Mouse (Mus musculus): ENCODE measurements around the gene Fbxo33. TPM values are rescaled to one million over a fixed set of nuclear protein-coding genes. Genes with fewer than 3 reads are reported as not detected.

Gene Fbxo33
- polyA plus RNA-seq (2011; ENCODE audit: insufficient read depth, insufficient read length, low replicate concordance, missing spikeins) = 12.0 and 31.7 TPM in 2 replicates

GRCm38 (mm10) chr12:59219325-59220225 is at the start of gene Fbxo33:
Gene Fbxo33 (minus strand): TSS chr12:59219725.
- peaks cover 4% of the 10 kb centered on the region; the same call in 1 of the 2 replicates for H3K4me1 ChIP-seq (ENCODE audit: control insufficient read depth, insufficient read depth, low read length)
- under 1% methylated on average over 109 of the region's 109 CpGs for WGBS
- peak; percentile 77 for TF ChIP-seq CTCF (IDR thresholded peaks at IDR 0.05; ENCODE audit: control insufficient read depth, insufficient read depth, low read length)
- peak; percentile 69; the same call in 1 of the 2 replicates for TF ChIP-seq POLR2A (IDR thresholded peaks at IDR 0.05; ENCODE audit: borderline replicate concordance, control insufficient read depth, low read depth, low read length)
- peak within 1 kb of the TSS; percentile 91 for H3K4me3 ChIP-seq (replicated peaks; ENCODE audit: control insufficient read depth, low read depth, low read length)
- H3K27ac ChIP-seq (ENCODE audit: control insufficient read depth, insufficient read depth, low read depth, low read length, poor library complexity) = peak within 1 kb of the TSS; percentile 98

GRCm38 (mm10) chr12:59265942-59266231 is 46.4 kb upstream of the Fbxo33 start:
- no peak overlapping the region for H3K27ac ChIP-seq (ENCODE audit: control insufficient read depth, insufficient read depth, low read depth, low read length, poor library complexity)
- no peak overlapping the region for H3K4me3 ChIP-seq (replicated peaks; ENCODE audit: control insufficient read depth, low read depth, low read length)
- WGBS = 80% methylated on average over 4 of the region's 4 CpGs
- no peaks in the 10 kb centered on the region for H3K4me1 ChIP-seq (ENCODE audit: control insufficient read depth, insufficient read depth, low read length)
- TF ChIP-seq CTCF (IDR thresholded peaks at IDR 0.05; ENCODE audit: control insufficient read depth, insufficient read depth, low read length) = no peak
- no peak for TF ChIP-seq POLR2A (IDR thresholded peaks at IDR 0.05; ENCODE audit: borderline replicate concordance, control insufficient read depth, low read depth, low read length)

DNA sequence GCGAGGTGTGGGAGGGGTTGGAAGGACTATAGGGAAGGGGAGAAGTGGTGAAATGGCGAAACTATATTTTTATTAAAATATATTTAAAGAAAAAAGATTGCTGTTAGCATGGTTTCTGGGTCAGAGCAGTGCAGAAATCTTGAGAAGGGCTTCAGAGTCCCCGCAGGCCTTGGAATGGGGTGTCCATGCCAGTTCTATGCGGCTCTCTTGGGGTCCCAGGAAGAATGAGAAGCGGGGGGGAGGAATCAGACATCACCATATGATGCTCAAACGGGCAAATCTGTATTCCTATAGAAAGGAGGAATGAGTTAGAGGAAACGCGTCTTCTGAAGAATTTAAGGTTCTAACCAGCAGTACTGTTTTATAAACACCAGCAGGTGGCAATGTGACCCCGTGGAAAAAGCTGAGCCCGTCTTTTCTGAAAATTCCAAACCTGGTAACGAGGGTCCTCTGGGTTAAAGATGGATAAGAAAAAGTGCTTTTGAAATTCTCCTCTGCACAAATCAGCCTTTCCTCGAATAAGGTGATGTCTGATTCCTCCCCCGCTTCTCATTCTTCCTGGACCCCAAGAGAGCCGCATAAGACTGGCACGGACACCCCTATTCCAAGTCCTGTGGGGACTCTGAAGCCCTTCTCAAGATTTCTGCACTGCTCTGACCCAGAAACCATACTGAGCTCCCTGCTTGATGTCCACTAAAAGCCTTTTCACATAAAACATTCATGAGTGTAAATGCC is 45.8 kb upstream of the Fbxo33 start:
- Histone ChIP-seq H3K4me3 (replicated peaks; ENCODE audit: control insufficient read depth, low read depth, low read length) (no peak overlapping the region), H3K4me1 (ENCODE audit: control insufficient read depth, insufficient read depth, low read length) (no peaks in the 10 kb centered on the region), H3K27ac (ENCODE audit: control insufficient read depth, insufficient read depth, low read depth, low read length, poor library complexity) (no peak overlapping the region)
- 32% methylated on average over 15 of the region's 15 CpGs for WGBS
- TF ChIP-seq CTCF (IDR thresholded peaks at IDR 0.05; ENCODE audit: control insufficient read depth, insufficient read depth, low read length) (no peak), POLR2A (IDR thresholded peaks at IDR 0.05; ENCODE audit: borderline replicate concordance, control insufficient read depth, low read depth, low read length) (no peak)

- TF ChIP-seq POLR2A (IDR thresholded peaks at IDR 0.05; ENCODE audit: borderline replicate concordance, control insufficient read depth, low read depth, low read length) (no peak), CTCF (IDR thresholded peaks at IDR 0.05; ENCODE audit: control insufficient read depth, insufficient read depth, low read length) (no peak)
- 78% methylated on average over 3 of the region's 3 CpGs for WGBS
- Histone ChIP-seq H3K4me1 (ENCODE audit: control insufficient read depth, insufficient read depth, low read length) (no peaks in the 10 kb centered on the region), H3K4me3 (replicated peaks; ENCODE audit: control insufficient read depth, low read depth, low read length) (no peak overlapping the region), H3K27ac (ENCODE audit: control insufficient read depth, insufficient read depth, low read depth, low read length, poor library complexity) (no peak overlapping the region)
These were observed 43.3 kb upstream of the Fbxo33 start for GRCm38 (mm10) chr12:59262841-59263240.

GRCm38 (mm10) chr12:59260798-59261197 is 41.3 kb upstream of the Fbxo33 start:
- WGBS = 68% methylated on average over 2 of the region's 2 CpGs
- Histone ChIP-seq H3K27ac (ENCODE audit: control insufficient read depth, insufficient read depth, low read depth, low read length, poor library complexity) (no peak overlapping the region), H3K4me3 (replicated peaks; ENCODE audit: control insufficient read depth, low read depth, low read length) (no peak overlapping the region), H3K4me1 (ENCODE audit: control insufficient read depth, insufficient read depth, low read length) (no peaks in the 10 kb centered on the region)
- TF ChIP-seq POLR2A (IDR thresholded peaks at IDR 0.05; ENCODE audit: borderline replicate concordance, control insufficient read depth, low read depth, low read length) (no peak), CTCF (IDR thresholded peaks at IDR 0.05; ENCODE audit: control insufficient read depth, insufficient read depth, low read length) (no peak)

DNA sequence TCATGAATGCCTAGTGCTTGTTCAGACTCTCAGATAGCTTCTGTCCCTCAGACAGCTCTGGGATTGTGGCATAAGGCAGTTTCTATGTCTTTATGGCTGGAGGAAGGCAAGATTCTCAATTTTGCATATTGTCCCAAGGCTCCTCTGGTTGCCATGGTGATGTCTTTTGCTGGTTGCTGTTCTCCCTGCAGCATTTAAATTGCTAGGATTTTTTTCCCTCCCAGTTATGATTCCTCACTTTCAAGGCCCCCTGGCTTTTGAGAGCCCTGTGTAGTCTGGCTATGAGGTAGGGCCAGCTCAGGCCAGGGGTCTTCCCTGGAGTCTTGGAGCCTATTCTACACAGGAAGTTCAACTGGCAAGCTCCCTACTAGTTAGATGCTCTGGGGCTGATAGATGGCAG is 40.8 kb upstream of the Fbxo33 start:
- no peak overlapping the region for H3K4me3 ChIP-seq (replicated peaks; ENCODE audit: control insufficient read depth, low read depth, low read length)
- H3K4me1 ChIP-seq (ENCODE audit: control insufficient read depth, insufficient read depth, low read length) = no peaks in the 10 kb centered on the region
- no peak overlapping the region for H3K27ac ChIP-seq (ENCODE audit: control insufficient read depth, insufficient read depth, low read depth, low read length, poor library complexity)
- TF ChIP-seq POLR2A (IDR thresholded peaks at IDR 0.05; ENCODE audit: borderline replicate concordance, control insufficient read depth, low read depth, low read length) (no peak), CTCF (IDR thresholded peaks at IDR 0.05; ENCODE audit: control insufficient read depth, insufficient read depth, low read length) (no peak)

DNA sequence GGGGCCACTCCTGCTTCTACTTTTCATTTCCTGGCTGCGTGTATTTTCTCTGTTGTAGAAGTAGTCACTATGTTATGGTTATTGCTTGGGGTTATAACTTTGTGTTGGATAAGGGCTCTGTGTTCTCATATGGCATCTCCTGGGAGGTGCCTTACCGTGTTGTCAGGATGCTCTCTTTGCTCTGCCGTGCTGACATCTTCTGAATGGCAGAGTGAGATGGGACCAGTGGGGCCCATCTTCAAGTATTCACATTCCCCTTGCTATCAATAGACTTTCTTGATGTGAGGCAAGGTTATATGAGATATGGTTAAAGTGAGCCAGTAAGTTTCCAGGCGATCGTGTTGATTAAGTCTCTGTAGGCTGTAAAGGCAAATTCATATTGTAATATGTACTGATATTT is 39.5 kb upstream of the Fbxo33 start:
- H3K4me1 ChIP-seq (ENCODE audit: control insufficient read depth, insufficient read depth, low read length) = no peaks in the 10 kb centered on the region
- no peak for TF ChIP-seq CTCF (IDR thresholded peaks at IDR 0.05; ENCODE audit: control insufficient read depth, insufficient read depth, low read length)
- TF ChIP-seq POLR2A (IDR thresholded peaks at IDR 0.05; ENCODE audit: borderline replicate concordance, control insufficient read depth, low read depth, low read length) = no peak
- WGBS = 85% methylated on average over 5 of the region's 5 CpGs
- no peak overlapping the region for H3K4me3 ChIP-seq (replicated peaks; ENCODE audit: control insufficient read depth, low read depth, low read length)
- H3K27ac ChIP-seq (ENCODE audit: control insufficient read depth, insufficient read depth, low read depth, low read length, poor library complexity) = no peak overlapping the region

GRCm38 (mm10) chr12:59250259-59250827 is 30.8 kb upstream of the Fbxo33 start:
- Histone ChIP-seq H3K4me3 (replicated peaks; ENCODE audit: control insufficient read depth, low read depth, low read length) (no peak overlapping the region), H3K27ac (ENCODE audit: control insufficient read depth, insufficient read depth, low read depth, low read length, poor library complexity) (no peak overlapping the region), H3K4me1 (ENCODE audit: control insufficient read depth, insufficient read depth, low read length) (no peaks in the 10 kb centered on the region)
- WGBS = 0% methylated on average over 2 of the region's 2 CpGs
- TF ChIP-seq CTCF (IDR thresholded peaks at IDR 0.05; ENCODE audit: control insufficient read depth, insufficient read depth, low read length) = no peak
- TF ChIP-seq POLR2A (IDR thresholded peaks at IDR 0.05; ENCODE audit: borderline replicate concordance, control insufficient read depth, low read depth, low read length) = no peak

All from bone marrow, adult 2 months (tissue).